Mouse (Mus musculus) CD4-positive helper T cell, adult 2 months (primary cell): ENCODE results near the gene Tnik.

ENCODE experiments used
- DNase-seq: peaks from one replicate; pipeline ENCODE4 v3.0.0-alpha.2; 2012; ENCODE audit warnings: low read depth, missing footprints, low spot score

Gene Tnik

DNA sequence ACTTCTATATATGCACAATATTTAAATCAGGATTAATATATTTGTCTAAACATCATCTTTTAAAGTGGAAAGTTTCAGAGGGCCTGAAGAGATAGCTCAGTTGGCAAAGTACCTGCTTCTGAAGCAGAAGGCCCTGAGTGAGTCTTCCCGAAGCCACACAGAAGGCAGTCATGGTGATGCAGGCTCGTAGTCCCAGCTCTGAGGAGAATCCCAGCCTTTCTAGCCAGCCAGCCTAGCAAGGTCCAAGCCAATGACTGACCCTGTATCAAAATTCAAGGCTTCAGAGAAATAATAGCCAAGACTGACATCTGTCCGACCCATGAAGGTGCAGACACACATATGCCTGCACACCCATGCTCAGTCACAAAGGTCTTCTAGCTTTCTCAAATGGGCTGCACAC lies 279.9 kb downstream of the Tnik start:
- no peak for DNase-seq

DNA sequence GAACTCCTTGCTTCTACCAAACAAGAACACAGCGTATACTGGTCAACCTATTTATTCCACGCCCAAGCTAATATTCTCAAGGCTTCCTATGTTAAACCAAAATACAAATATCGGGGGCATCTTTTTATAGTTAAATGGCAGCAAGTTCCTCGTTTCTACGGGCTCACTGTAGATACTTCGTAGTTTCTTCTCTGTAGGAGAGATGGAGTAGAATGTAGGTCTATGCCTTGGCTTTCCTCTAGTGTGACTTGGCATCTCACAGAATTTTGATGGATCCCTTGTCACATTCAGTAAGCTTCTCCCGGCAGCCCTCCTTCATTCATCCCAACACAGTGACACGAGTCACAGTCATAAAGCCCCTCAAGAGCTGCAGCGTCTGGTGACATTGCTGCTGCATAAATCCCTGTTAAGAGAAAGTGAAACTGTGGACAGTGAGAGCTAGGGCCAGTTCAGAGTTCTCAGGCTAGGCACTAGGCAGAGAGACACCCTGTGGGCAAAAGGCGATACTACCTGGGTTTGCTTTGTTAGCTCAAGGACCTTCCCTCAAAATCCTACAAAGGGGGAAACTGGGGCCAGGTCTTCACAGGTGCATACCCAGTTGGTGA lies 280.5 kb downstream of the Tnik start:
- DNase-seq, result peak; percentile 45

DNA sequence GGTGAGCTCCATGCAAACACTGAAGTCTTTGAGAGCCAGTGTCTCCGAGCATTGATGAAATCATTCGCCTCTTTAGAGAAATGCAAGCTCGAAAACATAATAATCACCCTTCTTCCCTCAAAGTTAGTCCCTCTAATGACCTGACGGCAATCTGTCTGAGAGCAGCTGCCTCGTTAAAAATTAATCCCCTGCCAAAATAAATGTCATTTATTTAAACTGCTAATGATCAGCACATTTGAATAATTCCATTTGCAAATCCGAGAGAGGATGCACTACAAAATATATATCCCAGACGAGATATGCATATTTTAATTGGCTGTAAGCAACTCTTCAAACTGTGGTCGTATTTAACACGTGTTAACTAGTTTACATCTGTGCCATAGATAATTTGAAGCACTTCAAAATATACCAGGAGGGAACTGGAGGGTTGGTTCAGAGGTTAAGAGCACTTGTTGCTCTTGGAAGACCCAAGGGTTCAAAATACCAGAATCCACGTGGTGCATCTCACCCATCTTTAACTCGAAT lies 281.4 kb downstream of the Tnik start:
- no peak for DNase-seq

DNA sequence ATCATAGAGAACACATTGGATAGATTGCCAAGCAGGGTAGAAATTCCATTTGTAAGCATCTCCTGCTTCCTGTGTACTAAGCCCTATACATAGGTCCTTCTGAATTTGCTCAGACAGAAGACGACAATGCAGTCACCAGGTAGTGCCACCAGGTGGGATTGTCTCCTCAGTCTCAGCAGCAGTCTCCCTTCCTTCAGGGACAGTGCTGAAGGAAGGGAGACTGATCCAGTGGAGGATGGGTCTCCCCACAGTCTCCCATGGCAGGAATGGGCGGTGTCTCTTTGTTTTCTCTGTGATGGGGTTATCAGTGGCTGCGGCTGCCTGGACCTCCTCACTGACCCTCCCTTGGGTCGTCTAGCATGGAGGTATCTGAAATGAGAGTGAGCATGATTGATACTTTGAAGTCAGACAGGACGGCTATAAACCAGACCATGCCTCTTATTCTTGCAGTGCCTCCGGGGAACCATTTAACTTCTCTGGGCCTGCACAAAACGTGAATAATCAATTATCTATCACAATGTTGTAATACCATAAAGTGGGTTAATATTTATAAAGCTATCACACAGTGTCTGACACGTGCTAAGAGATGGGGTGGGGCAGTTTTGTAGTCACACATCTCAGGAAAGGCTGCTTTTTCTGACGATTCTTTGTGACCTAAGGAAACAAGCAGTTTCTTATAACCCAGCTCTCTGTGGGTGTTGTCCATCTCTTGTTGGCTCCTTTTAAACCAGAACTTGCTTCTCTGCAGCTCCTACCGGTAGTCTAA lies 285.1 kb downstream of the Tnik start:
- no peak for DNase-seq

DNA sequence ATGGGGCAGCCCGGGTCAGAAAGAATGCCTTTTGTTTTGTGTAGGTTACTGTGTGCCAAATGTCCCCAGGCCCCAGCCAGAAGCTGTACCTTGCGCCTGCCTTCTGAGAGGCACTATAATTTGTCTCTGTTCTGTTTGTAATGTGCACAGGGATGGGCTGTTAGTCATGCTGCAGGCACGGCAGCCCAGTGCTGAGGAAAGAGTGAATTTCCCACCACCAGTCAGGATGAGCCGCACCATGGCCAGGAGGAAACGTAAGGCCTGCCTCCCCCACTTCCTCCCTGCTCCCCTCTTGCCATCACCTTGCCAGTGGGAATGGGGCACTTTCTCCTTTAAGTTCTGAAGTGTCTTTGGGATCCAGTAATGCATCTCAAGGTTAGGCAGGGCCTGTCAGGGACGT lies 286.4 kb downstream of the Tnik start:
- no peak for DNase-seq

DNA sequence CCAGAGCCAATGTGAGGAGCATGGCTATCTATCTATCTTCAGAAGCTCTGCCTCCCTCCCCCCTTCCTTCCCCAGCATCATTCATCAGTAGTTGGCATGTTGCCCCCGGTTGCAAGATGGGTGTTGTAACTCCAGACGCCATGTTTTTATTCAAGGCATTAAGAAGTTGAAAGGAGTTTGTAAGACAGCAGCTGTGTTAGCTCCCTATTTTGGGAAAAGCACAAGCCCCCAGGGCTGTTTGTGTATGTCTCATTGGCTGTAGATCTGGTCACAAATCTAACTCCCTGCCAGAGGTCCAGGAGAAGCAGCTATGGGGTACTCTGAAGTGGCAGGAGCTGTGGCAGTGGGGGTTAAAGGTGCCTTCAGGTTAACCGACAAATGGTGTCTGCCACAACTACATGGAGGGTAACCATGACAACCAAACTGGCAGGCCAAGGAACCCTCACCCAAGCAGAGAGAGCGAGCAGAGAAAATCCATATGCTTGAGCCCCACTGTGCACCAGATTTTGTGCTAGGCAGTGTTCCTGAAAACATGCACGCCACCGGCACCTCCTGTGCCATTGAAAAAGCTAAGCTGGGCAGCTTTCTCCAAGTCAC lies 287.6 kb downstream of the Tnik start:
- no peak for DNase-seq

DNA sequence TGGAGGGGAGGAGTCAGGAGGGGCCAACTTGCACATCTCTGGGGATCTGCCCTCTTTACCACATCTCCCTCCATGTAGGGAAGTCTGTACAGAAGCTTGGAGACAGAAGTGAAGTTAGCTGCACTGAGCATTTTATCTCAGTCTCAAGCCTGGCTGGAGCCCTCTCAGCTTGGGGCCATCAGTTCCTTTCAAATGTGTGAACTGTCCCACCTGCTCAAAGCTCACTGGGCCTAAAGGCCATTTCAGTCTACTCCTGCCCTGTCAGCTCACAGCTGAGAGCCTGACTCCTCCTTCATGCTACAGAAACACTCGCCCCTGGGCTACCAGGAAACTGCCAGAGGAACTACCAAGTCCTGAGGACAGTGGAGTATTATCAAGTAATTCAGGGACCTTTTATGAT lies 288.7 kb downstream of the Tnik start:
- no peak for DNase-seq

DNA sequence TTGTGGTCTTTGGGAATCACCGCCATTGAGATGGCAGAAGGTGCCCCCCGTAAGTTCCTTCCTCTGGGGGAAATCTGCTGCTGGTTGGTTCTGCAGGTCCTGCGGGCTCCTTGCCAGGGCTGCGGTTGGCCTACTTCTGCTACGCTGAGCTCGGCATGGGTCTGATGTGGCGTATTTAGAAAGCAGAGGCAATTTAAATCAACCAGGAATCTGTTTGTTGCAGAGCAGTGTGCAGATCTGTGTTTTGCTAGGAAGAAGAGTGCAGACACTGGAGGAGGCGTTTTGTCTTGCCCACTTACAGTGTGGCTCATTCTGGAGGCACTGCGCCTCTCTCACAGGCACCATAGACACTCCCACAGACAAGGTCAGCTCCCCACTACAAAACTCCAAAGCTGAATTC lies 291.9 kb downstream of the Tnik start:
- peak; percentile 5 for DNase-seq

DNA sequence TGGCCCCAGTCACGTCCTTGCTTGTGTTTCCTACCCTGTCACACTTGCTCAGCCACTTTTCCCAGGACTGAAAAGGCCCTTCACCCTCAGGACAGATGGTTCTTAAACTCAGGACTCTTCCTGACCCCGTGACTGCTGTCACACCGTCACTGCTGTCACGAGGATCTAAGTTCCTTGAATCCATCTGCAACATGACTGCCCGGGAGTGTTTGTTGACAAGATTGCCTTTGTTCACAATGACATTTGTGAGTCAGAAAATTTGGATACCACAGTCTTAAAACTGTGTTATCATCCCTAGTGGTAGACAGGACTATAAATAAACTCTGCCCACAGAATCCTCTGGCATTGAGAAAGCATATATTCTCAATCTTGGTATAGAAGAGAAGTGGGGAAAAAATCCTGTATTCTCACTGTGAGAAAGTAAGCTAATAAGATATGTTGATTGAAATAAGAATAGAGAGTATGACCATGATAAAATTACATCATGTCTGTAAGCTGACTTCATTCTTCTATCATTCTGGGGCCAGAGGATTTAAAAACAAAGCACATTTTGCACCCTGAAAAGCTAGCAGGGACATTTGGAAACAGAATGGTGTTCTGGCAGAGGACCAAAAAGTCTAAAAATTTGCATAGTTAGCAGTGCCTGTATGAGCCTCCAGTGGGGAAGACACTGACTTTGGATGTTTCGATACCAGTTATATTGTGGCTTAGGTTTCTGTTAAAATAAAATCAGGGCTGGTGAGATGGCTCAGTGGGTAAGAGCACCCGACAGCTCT lies 293.0 kb downstream of the Tnik start:
- no peak for DNase-seq

DNA sequence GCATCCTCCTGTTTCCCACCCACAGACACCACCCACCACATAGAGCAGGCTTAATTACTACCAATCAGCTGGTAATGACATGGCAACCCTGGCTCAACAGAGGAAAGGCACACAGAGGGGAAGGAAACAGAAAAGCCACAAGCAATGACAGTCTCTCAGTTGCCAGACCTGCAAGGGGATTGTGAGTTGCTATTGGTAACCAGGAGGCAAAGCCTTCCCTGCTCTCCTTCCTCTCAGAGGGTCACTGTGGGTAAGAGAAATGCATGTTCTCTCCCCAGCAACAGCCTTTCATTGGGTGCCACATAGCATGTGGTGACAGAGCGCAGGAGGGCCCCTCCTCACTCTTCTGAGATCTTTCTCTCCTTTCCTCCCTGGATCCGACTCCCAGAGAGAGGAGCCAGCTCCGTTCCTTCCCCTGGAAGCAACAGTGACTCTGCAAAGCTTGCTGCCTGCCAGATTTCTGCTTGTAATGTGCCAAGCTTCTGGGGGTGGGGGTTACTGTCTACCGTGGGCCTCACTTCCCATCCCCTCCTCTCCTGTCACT lies 295.4 kb downstream of the Tnik start:
- DNase-seq, result no peak

DNA sequence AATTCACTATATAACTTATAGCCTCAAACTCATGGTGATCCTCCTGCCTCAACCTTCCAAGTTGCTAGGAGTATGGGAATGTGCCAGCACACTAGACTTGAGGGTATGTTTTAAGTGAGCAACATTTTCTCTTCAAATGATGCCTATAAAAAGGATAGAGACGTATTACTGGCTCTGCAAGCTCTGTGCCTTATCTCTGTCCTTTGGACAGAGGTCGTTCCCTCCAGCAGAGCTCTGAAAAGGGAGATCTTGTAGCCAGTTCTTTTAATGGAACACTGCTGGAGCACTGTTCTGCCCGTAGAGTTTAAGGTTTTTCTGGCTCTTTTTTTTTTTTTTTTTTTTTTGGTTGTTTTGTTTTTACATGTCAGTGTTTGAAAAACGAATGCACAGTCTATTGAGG lies 298.4 kb downstream of the Tnik start:
- no peak for DNase-seq

DNA sequence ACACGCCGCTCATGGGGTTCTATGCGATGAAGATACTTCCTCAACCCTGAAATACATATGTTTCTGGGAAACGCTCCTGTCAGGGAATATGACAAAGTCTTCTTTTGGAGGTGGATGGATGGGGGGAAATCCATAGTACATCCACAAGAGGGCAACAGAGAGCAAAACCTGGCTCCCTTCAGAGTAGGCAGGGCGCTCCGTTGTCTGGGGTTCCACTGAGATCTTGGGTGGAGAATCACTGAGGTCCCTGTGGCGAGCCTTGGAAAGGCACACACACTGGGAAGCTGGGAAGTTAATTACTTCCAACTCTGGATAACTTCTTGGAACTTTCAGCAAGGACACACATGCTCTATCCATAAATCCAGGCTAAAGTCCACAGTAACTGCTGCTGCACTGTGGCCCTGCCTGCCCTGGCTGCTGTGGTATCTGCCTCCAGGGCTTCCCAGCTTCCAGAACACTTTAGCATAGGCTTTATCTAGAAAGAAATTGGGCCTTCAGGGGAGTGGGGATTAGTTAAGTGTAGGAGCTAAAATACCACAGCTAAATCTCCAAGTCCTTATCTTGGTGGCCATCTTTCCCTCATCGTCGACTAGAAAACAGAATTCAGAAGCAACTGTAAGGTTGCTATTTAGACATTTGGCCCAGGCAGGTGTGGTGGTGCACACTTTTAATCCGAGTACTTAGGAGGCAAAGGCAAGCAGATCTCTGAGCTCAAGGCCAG lies 299.8 kb downstream of the Tnik start:
- peak; percentile 15 for DNase-seq

DNA sequence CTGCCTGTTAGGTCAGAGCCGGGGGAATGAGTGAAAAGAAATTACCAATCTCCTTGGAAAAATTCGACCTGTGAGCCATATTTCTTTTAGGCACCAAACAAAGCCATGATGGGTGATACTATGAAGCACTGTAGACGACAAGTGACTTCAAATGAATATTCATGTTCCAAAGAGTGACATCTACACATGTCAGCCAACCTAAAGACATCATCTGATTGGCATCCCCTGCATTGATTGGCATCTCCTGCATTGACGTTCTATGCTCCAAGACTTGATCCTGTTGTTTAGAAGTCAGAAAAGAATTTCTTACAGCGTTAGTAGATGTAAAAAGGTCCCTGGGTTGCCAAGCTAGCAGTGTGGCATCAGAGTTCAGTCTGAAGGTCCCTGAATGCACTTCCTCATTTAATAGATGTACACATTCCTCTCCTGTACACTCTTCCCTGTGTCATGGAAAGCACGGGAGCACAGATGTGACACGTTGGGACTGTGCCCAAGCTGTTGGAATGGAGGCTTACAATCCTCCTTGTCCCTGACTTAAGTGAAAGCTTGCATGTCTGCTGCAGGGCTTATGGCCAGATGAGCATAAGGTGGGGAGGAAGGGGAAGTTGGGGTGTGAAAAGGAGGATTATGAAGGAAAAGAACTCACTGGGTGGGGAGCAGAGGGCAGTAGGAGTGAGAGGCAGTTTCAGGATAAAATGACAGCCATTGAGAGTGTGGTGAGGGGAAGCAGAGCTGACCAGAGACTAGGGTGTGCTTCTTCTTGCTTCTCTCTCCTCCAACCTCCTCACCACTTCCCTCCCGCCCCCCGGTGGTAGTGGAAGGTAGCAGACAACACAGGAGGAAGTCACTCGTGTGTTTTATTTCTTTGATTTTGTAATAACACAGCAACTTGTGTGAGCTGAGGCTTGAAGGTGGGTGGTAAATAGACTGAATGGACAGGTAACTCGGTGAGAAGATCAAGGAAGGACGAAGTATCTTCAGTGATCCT lies 301.6 kb downstream of the Tnik start:
- DNase-seq, result no peak

DNA sequence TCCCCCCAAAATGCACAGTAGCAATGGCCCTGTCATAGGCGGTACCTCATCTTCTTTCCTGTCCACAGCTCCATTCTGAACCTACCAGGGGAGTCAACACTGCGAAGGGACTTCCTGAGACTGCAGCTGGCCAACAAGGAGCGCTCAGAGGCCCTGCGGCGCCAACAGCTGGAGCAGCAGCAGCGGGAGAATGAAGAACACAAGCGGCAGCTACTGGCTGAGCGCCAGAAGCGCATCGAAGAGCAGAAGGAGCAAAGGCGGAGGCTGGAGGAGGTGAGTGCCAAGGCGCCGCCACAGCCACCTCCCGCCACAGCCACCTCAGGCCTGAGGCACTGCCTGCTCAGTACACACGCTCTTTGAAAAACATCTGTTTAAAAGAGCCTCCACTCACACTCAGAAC lies 314.3 kb downstream of the Tnik start:
- DNase-seq, result no peak

DNA sequence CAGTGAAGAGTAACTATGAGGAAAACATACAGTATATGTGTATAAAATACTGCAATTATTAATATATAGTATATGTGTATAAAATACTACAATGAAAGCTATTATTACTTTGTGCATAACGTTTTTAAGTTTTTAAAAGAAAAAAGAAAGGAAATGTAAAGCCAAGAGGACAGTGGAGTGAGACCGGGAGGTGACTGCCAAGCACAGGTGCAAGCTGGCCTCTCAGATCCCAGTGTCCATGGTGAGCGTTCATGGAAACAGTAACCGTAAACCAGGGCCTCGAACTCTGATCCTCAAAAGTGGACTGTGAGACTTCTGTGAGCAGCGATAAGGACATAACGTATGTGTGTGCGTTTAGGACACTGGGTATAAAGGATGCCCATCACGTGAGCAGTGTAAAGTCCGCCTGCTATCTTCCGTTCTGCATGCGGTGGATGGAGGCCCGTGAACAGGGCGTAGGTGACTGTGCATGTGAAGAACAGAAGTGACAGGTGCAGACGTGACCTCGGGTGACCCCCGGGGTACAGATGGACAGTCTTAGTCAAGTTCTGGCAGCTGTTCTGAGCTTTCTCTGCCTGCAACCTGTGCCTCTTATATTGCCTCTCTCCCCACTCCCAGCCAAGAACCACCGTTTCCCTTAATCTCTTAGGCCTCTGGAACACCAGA lies 316.1 kb downstream of the Tnik start:
- DNase-seq, result no peak

DNA sequence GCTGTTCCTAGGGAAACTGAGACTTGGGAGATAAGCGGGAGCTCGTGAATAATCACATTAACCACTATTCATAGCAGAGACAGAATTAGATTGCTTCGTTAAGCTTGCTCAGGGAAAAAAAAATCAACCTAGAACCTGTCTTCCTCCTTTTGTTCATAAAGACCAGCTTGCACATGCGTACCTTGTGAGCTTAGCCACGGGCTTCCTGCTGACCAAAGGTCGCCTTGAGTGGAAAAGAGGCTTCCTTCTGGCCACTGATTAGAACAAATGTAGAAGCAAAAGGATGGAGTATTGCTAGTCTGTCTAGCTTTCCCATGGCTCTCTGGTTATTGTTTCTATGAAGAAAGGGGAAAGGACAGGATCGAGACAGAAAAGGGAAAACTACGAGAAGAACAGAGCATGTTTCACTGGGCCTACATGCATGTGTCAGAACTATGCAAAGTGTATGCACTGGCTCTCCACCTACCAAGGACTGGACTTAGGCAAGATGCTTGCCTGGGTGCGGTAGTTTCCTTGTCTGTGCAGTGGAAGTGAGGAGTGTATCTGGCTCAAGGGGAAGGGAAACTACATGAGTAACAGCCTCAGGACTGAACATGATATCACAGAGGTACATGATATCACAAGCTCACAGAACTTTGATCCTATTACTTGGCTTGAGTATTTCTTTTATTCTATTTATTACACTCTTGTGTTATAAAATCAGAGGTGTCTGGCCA lies 322.9 kb downstream of the Tnik start:
- no peak for DNase-seq

DNA sequence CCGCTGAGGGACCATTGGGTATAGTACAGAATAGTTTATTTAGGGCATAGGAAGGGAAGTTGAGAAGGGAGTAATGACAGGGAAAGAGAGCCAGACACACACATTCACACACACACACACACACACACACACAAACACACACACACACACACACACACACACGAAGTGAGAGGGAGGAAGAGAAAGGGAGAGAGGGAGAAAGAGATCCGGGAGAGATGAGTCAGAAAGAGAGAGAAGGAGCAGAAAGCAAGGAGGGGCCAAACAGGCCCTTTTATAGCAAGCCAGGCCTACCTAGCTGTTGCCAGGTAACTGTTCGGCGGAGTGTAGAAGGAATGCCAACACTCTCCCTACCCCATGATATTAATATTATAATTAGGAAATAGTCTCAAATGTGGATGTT lies 324.8 kb downstream of the Tnik start:
- DNase-seq, result no peak

DNA sequence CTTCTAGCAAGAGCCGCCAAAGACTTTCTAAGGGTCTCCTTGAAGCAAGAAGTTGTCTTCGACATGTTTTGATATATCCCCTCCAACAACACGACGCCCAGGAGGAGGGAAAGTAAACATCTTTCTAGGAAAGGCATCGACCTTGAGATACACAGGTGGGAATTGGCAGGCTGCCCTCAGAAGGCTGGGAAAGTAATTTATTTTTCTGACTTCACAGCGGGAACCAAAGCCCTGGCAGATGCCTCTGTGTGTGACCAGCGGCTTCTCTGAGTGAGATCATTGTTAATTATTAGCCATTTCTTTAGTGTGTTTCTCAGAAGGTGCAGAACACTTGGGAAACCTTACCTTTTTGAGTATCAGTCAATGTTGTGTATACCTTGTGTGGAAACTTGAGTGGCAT lies 328.3 kb downstream of the Tnik start:
- no peak for DNase-seq

DNA sequence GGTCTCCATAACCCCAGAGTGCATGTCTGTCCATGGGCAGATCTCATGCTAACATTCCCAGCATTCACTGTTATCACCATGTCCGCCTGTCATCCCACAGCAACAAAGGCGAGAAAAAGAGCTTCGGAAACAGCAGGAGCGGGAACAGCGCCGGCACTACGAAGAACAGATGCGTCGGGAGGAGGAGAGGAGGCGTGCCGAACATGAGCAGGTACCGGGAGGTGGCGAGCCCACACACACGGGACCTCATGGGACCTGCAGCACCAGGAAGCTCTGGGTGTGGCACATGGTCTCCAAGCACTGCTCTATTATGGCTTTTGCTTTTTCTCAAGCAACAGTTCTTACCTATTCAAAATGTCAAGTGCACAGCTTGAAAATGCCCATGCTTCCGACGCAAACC lies 330.9 kb downstream of the Tnik start:
- DNase-seq, result no peak
